In the genomic region with DNA sequence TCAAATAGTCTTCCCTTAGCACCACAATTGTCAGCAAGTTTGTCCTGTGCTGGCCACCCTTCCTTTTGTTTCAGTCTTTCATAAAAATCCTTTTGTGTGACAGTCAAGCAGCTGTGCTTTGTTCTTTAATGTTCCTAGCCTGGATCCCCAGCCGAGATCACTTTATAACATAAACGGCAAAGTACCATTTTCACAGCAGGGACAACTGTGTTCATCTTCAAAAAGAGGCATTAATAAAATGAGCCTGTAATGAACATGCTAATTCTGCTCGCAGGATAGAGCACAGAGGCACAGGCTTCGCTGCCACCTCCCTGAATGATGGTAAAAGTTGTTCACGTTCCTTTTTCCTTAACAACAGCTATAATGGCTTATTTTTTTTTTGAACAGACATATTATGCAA, we compare ENCODE assay signal across 15 mouse cellular contexts.
DNase-seq lines count a peak whose midpoint lies in the region; ATAC-seq and TF ChIP-seq lines count a peak whose summit lies in the region.
"Had no signal": no experiment of that assay in that cellular context is flagged by ENCODE, and none has a peak within 500 bp of the region (broad histone marks: within the 10 kb centered on the region; RNA-seq: fewer than 3 reads in every experiment).

No protein-coding gene starts in this region.

- no peak for DNase-seq in layer of hippocampus, adult 2 months (ENCODE audit: low spot score in 2 of 2)
- DNase-seq in layer of hippocampus, adult 9-11 months: no peak
- DNase-seq in hindbrain, embryonic 11.5 days (ENCODE audit: low spot score): peak; percentile 29
- peak; percentile 9 for DNase-seq in telencephalon, adult 2 months (ENCODE audit: low read depth, low spot score)
- no peak for DNase-seq in heart, postnatal 4 days
- no peak for DNase-seq in ovary, adult 18-20 months (ENCODE audit: low spot score)
- DNase-seq in limb, embryonic 10.5 days (ENCODE audit: low spot score): no peak
- DNase-seq: cerebellum, adult 9-11 months; gastrocnemius, adult 2 months; heart, adult 18-20 months; kidney, adult 9 months; lung, postnatal 10 days; thymus, postnatal 14 days had no signal

- H3K27me3 ChIP-seq in hindbrain, embryonic 11.5 days (ENCODE audit: control insufficient read depth, insufficient read depth, low read length): no peaks in the 10 kb centered on the region
- H3K27me3 ChIP-seq in midbrain, embryonic 12.5 days: no peaks in the 10 kb centered on the region
- no peaks in the 10 kb centered on the region for H3K27me3 ChIP-seq in limb, embryonic 10.5 days (ENCODE audit: low read depth, poor library complexity, severe bottlenecking)

- TF ChIP-seq CTCF in layer of hippocampus, adult 2 months (conservative IDR thresholded peaks at IDR 0.05): no peak

- no peaks in the 10 kb centered on the region for H3K36me3 ChIP-seq in hindbrain, embryonic 11.5 days (ENCODE audit: control insufficient read depth, insufficient read depth, low read length)
- H3K36me3 ChIP-seq in midbrain, embryonic 12.5 days: no peaks in the 10 kb centered on the region
- no peaks in the 10 kb centered on the region for H3K36me3 ChIP-seq in limb, embryonic 10.5 days

- 31% methylated on average over 5 of the region's 5 CpGs for WGBS in hindbrain, embryonic 11.5 days
- 31% methylated on average over 5 of the region's 5 CpGs for WGBS in midbrain, embryonic 12.5 days
- 76% methylated on average over 5 of the region's 5 CpGs for WGBS in limb, embryonic 10.5 days

- H3K4me1 ChIP-seq in hindbrain, embryonic 11.5 days (replicated peaks; ENCODE audit: control insufficient read depth, insufficient read depth, low read length): 0 out of 2 replicates have a peak, but pooled peaks cover 2% of the 10 kb centered on the region
- H3K4me1 ChIP-seq in midbrain, embryonic 12.5 days: peaks cover 16% of the 10 kb centered on the region
- H3K4me1 ChIP-seq in limb, embryonic 10.5 days: no peaks in the 10 kb centered on the region

- no peak overlapping the region for H3K4me2 ChIP-seq in hindbrain, embryonic 11.5 days (replicated peaks; ENCODE audit: low read depth, low read length)
- peak overlapping the region; percentile 22 for H3K4me2 ChIP-seq in midbrain, embryonic 12.5 days (replicated peaks)
- H3K4me2 ChIP-seq: liver, embryonic 11.5 days had no signal

- H3K4me3 ChIP-seq in layer of hippocampus, adult 2 months: peak overlapping the region; percentile 35
- H3K4me3 ChIP-seq in hindbrain, embryonic 11.5 days (ENCODE audit: low read depth, low read length): no peak overlapping the region
- no peak overlapping the region for H3K4me3 ChIP-seq in midbrain, embryonic 12.5 days
- H3K4me3 ChIP-seq in limb, embryonic 10.5 days: no peak overlapping the region
- H3K4me3 ChIP-seq: gastrocnemius, adult 2 months had no signal

- H3K9me3 ChIP-seq in hindbrain, embryonic 11.5 days (ENCODE audit: control insufficient read depth, low read length): no peaks in the 10 kb centered on the region
- no peaks in the 10 kb centered on the region for H3K9me3 ChIP-seq in midbrain, embryonic 12.5 days
- no peaks in the 10 kb centered on the region for H3K9me3 ChIP-seq in limb, embryonic 10.5 days (replicated peaks)

- no peak overlapping the region for H3K9ac ChIP-seq in hindbrain, embryonic 11.5 days (ENCODE audit: low read depth, low read length)
- no peak overlapping the region for H3K9ac ChIP-seq in midbrain, embryonic 12.5 days (replicated peaks)

- peak overlapping the region; percentile 29; the same call in 1 of the 2 replicates for H3K27ac ChIP-seq in layer of hippocampus, adult 2 months
- no peak overlapping the region for H3K27ac ChIP-seq in hindbrain, embryonic 11.5 days (ENCODE audit: low read depth, low read length)
- peak overlapping the region; percentile 56; the same call in 1 of the 2 replicates for H3K27ac ChIP-seq in midbrain, embryonic 12.5 days (replicated peaks)
- no peak overlapping the region for H3K27ac ChIP-seq in limb, embryonic 10.5 days
- H3K27ac ChIP-seq: gastrocnemius, adult 2 months had no signal

- ATAC-seq in hindbrain, embryonic 11.5 days (ENCODE audit: low FRiP score): peak; percentile 58; the same call in 1 of the 2 replicates
- ATAC-seq in midbrain, embryonic 12.5 days (ENCODE audit: low FRiP score, low read depth): 0 out of 2 replicates have a peak, but pooled peaks have one; percentile 23

Comparison
In these comparisons a context has a peak if more than half of its experiments do, and no peak if none do; other contexts are left out.
1. DNase-seq: peak in hindbrain, embryonic 11.5 days (single experiment) and telencephalon, adult 2 months (single experiment); none in layer of hippocampus, adult 2 months (0 of 2), layer of hippocampus, adult 9-11 months (single experiment), heart, postnatal 4 days (single experiment), ovary, adult 18-20 months (single experiment) and limb, embryonic 10.5 days (single experiment).
2. H3K27ac ChIP-seq: peak in layer of hippocampus, adult 2 months (single experiment) and midbrain, embryonic 12.5 days (single experiment); none in hindbrain, embryonic 11.5 days (single experiment) and limb, embryonic 10.5 days (single experiment).